Mouse (Mus musculus): Measurements from ENCODE around the gene Sox13.

DNA sequence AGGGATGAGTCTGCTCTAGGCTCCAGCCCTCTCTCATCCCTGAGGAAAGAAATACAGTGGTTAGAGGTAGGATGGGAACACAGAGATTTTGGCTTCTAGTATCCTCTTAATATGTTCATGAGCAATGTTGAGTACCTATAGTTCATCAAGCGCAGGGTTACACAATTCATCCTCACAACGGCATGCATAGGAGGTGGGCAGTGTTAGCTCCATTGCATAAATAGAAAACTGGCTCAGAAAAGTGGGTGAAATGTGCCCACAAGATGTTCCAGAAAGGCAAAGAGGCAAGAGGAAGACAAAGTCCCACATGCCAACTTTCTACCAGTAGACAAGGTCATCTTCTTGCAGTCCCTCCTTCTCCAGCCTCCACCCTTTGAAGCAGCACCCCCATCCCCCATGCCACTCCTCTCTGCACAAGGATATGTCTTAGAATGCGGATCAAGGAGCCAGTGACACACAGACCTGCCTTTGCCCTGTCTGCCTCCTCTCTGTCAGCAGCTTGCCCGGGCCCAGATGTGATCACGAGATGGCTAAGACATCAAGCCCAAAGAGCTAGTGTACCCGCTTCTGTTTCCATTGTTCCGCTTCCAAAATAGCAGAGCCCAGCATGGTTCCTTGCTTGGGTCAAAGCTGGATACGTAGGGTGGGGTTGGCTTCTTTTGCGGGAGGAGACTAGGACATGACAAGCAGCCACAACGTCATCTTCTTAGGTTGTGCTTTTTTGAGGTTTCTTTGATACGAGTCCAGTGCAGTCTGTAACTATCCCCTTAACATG is 91.3 kb downstream of the Sox13 start:
- TF ChIP-seq POLR2A (IDR thresholded peaks at IDR 0.05; ENCODE audit: control insufficient read depth in 1 of 2, insufficient read depth in 1 of 2, low read depth in 1 of 2, low read length in 2 of 2, poor library complexity in 1 of 2) (no peak), EP300 (IDR thresholded peaks at IDR 0.05; ENCODE audit: low read depth in 1 of 2, low read length in 2 of 2) (no peak), UBTF (IDR thresholded peaks at IDR 0.05; ENCODE audit: borderline replicate concordance, insufficient read depth, low read depth, low read length) (no peak), SMC3 (IDR thresholded peaks at IDR 0.05; ENCODE audit: low read depth, low read length) (no peak), MXI1 (IDR thresholded peaks at IDR 0.05; ENCODE audit: low read depth, low read length) (no peak), TAL1 (IDR thresholded peaks at IDR 0.05; ENCODE audit: low read length) (no peak), CHD1 (IDR thresholded peaks at IDR 0.05; ENCODE audit: low read depth, low read length) (no peak)
